Mouse (Mus musculus) hindbrain, embryonic 14.5 days (tissue): ENCODE results near the gene Gm20517. TPM values are rescaled to one million over a fixed set of nuclear protein-coding genes. Genes with fewer than 3 reads are reported as not detected.

Experiments
- ATAC-seq: fragments of 200-750 bp; cut with Nextera tagmentation; 2 replicates; pipeline ENCODE4 v1.8.0; 2017; ENCODE audit warnings: moderate number of reproducible peaks, mild to moderate bottlenecking, moderate TSS enrichment, moderate library complexity; ENCODE audit not compliant: low FRiP score
- DNase-seq: peaks from one replicate; pipeline ENCODE4 v3.0.0-alpha.2; 2015; ENCODE audit warnings: low spot score
- H3K27ac ChIP-seq: fragments of 300-500 bp; sonication (generic); 2 replicates; pipeline ENCODE4 v1.5.1; 2014; ENCODE audit warnings: mild to moderate bottlenecking, moderate library complexity
- H3K27me3 ChIP-seq: fragments of 300-500 bp; sonication (generic); 2 replicates; pipeline ENCODE4 v1.6.1; 2014; ENCODE audit warnings: mild to moderate bottlenecking, low read length, mixed read lengths; ENCODE audit not compliant: control insufficient read depth, insufficient read depth
- H3K36me3 ChIP-seq: fragments of 300-500 bp; sonication (generic); replicated peaks from 2 replicates; pipeline ENCODE4 v1.6.1; 2014; ENCODE audit not compliant: control insufficient read depth, insufficient read depth
- H3K4me1 ChIP-seq: fragments of 300-500 bp; sonication (generic); replicated peaks from 2 replicates; pipeline ENCODE4 v1.6.1; 2014; ENCODE audit warnings: antibody characterized with exemption, low read length, mixed read lengths; ENCODE audit not compliant: control insufficient read depth, insufficient read depth
- H3K4me2 ChIP-seq: fragments of 300-500 bp; sonication (generic); replicated peaks from 2 replicates; pipeline ENCODE4 v1.6.1; 2014; ENCODE audit warnings: mild to moderate bottlenecking, moderate library complexity
- H3K4me3 ChIP-seq: fragments of 300-500 bp; sonication (generic); replicated peaks from 2 replicates; pipeline ENCODE4 v1.5.1; 2014; ENCODE audit warnings: mild to moderate bottlenecking, low read length
- H3K9ac ChIP-seq: fragments of 300-500 bp; sonication (generic); 2 replicates; pipeline ENCODE4 v1.6.1; 2014
- H3K9me3 ChIP-seq: fragments of 300-500 bp; sonication (generic); 2 replicates; pipeline ENCODE4 v1.6.1; 2016; ENCODE audit warnings: low read length; ENCODE audit not compliant: control insufficient read depth
- WGBS: fragments of 180-500 bp; shearing (Covaris S2); extraction: QIAGEN DNeasy Blood & Tissue Kit; methylation state at CpG from one replicate; pipeline ENCODE4 v1.1.7; 2014; 5-methylcytosine and 5-hydroxymethylcytosine counted together
- polyA plus RNA-seq: library from polyadenylated mRNA; unstranded; fragments of >200 nt; fragmentation: Nextera tagmentation; extraction: Ambion mirVana; gene quantifications from 2 replicates; pipeline ENCODE4 v1.2.1, GENCODE M21; 2014

The Gm20517 gene
- polyA plus RNA-seq = 3.0 and 3.1 TPM in 2 replicates

- Histone ChIP-seq H3K36me3 (peaks cover 40% of the 10 kb centered on the region), H3K4me1 (peaks cover 20% of the 10 kb centered on the region), H3K27me3 (no peaks in the 10 kb centered on the region), H3K4me2 (peak within 1 kb of the TSS; percentile 95), H3K9ac (peak within 1 kb of the TSS; percentile 79), H3K4me3 (peak within 1 kb of the TSS; percentile 79), H3K9me3 (no peaks in the 10 kb centered on the region), H3K27ac (peak within 1 kb of the TSS; percentile 81)
- WGBS = under 1% methylated on average over 59 of the region's 59 CpGs
- ATAC-seq (peak; percentile 96), DNase-seq (peak; percentile 99)
Measured at GRCm38 (mm10) chr17:47610849-47611660, at the start of gene Gm20517, which contains the start of the genes Bysl and Med20. TSS of gene Gm20517 (plus strand) at chr17:47611589. TSS of gene Bysl (minus strand) at chr17:47611492. TSS of gene Med20 (plus strand) at chr17:47611582.

- Histone ChIP-seq H3K27me3 (no peaks in the 10 kb centered on the region), H3K9me3 (no peaks in the 10 kb centered on the region), H3K4me3 (no peak overlapping the region), H3K36me3 (no peaks in the 10 kb centered on the region), H3K4me2 (no peak overlapping the region), H3K9ac (no peak overlapping the region), H3K4me1 (no peaks in the 10 kb centered on the region), H3K27ac (no peak overlapping the region)
- no peak for ATAC-seq
- WGBS = 81% methylated on average over 6 of the region's 6 CpGs
- DNase-seq = no peak
Measured at GRCm38 (mm10) chr17:47562875-47563274, 48.5 kb upstream of the Gm20517 start.

GRCm38 (mm10) chr17:47564612-47565011 lies 46.8 kb upstream of the Gm20517 start:
- 86% methylated on average over 5 of the region's 5 CpGs for WGBS
- ATAC-seq (no peak), DNase-seq (no peak)
- Histone ChIP-seq H3K9ac (no peak overlapping the region), H3K4me2 (no peak overlapping the region), H3K9me3 (no peaks in the 10 kb centered on the region), H3K4me3 (no peak overlapping the region), H3K27me3 (no peaks in the 10 kb centered on the region), H3K36me3 (no peaks in the 10 kb centered on the region), H3K27ac (no peak overlapping the region), H3K4me1 (no peaks in the 10 kb centered on the region)

GRCm38 (mm10) chr17:47566133-47566532 lies 45.3 kb upstream of the Gm20517 start:
- ATAC-seq (no peak), DNase-seq (no peak)
- no peaks in the 10 kb centered on the region for H3K36me3 ChIP-seq
- 0% methylated on average over 2 of the region's 2 CpGs for WGBS
- H3K9me3 ChIP-seq = no peaks in the 10 kb centered on the region
- H3K4me2 ChIP-seq = no peak overlapping the region
- H3K9ac ChIP-seq = no peak overlapping the region
- no peaks in the 10 kb centered on the region for H3K27me3 ChIP-seq
- no peak overlapping the region for H3K4me3 ChIP-seq
- no peak overlapping the region for H3K27ac ChIP-seq
- no peaks in the 10 kb centered on the region for H3K4me1 ChIP-seq

- WGBS = 75% methylated on average over 3 of the region's 3 CpGs
- no peak for ATAC-seq
Measured at GRCm38 (mm10) chr17:47567271-47567670, 44.1 kb upstream of the Gm20517 start.

GRCm38 (mm10) chr17:47568389-47568788 lies 43.0 kb upstream of the Gm20517 start:
- Histone ChIP-seq H3K4me3 (no peak overlapping the region), H3K4me2 (no peak overlapping the region), H3K9me3 (no peaks in the 10 kb centered on the region), H3K27me3 (no peaks in the 10 kb centered on the region), H3K9ac (no peak overlapping the region), H3K36me3 (no peaks in the 10 kb centered on the region), H3K27ac (no peak overlapping the region), H3K4me1 (no peaks in the 10 kb centered on the region)
- ATAC-seq (no peak), DNase-seq (no peak)
- WGBS = 93% methylated on average over 3 of the region's 3 CpGs

More at GRCm38 (mm10) chr17:47567271-47567670, 44.1 kb upstream of the Gm20517 start:
- Histone ChIP-seq H3K9ac (no peak overlapping the region), H3K9me3 (no peaks in the 10 kb centered on the region), H3K27me3 (no peaks in the 10 kb centered on the region), H3K27ac (no peak overlapping the region), H3K4me1 (no peaks in the 10 kb centered on the region), H3K4me2 (no peak overlapping the region), H3K4me3 (no peak overlapping the region), H3K36me3 (no peaks in the 10 kb centered on the region)
- DNase-seq = no peak

- Histone ChIP-seq H3K9me3 (no peaks in the 10 kb centered on the region), H3K4me1 (no peaks in the 10 kb centered on the region), H3K4me2 (no peak overlapping the region), H3K27me3 (no peaks in the 10 kb centered on the region), H3K27ac (no peak overlapping the region), H3K9ac (no peak overlapping the region), H3K4me3 (no peak overlapping the region), H3K36me3 (no peaks in the 10 kb centered on the region)
- ATAC-seq = no peak
- no peak for DNase-seq
- WGBS = 42% methylated on average over 10 of the region's 10 CpGs
Measured at GRCm38 (mm10) chr17:47568951-47569527, 42.4 kb upstream of the Gm20517 start.

GRCm38 (mm10) chr17:47571621-47572020 lies 39.8 kb upstream of the Gm20517 start:
- Histone ChIP-seq H3K27ac (no peak overlapping the region), H3K4me2 (no peak overlapping the region), H3K9me3 (no peaks in the 10 kb centered on the region), H3K27me3 (no peaks in the 10 kb centered on the region), H3K4me1 (no peaks in the 10 kb centered on the region), H3K9ac (no peak overlapping the region), H3K36me3 (no peaks in the 10 kb centered on the region), H3K4me3 (no peak overlapping the region)
- DNase-seq = no peak
- ATAC-seq = no peak
- 13% methylated on average over 7 of the region's 7 CpGs for WGBS

- no peak overlapping the region for H3K4me2 ChIP-seq
- H3K36me3 ChIP-seq = no peaks in the 10 kb centered on the region
- ATAC-seq = no peak
- H3K27me3 ChIP-seq = no peaks in the 10 kb centered on the region
- no peak overlapping the region for H3K4me3 ChIP-seq
- no peak for DNase-seq
- H3K9ac ChIP-seq = no peak overlapping the region
- H3K4me1 ChIP-seq = no peaks in the 10 kb centered on the region
- H3K27ac ChIP-seq = no peak overlapping the region
- no peaks in the 10 kb centered on the region for H3K9me3 ChIP-seq
Measured at GRCm38 (mm10) chr17:47572436-47572835, 39.0 kb upstream of the Gm20517 start.
